Mouse (Mus musculus) stomach, postnatal 0 days (tissue): Measurements from ENCODE around the gene Nemp1.

Experiments used
- CTCF ChIP-seq: IDR thresholded peaks from 2 replicates; pipeline ENCODE4 v1.5.1; 2016; ENCODE audit warnings: antibody characterized with exemption, low read depth, mild to moderate bottlenecking, moderate library complexity
- EP300 ChIP-seq: optimal IDR thresholded peaks from 2 replicates; pipeline ENCODE3; 2016; ENCODE audit warnings: antibody characterized with exemption

- TF ChIP-seq CTCF (no peak), EP300 (no peak)
Measured at GRCm38 (mm10) chr10:127661915-127662663, 4.6 kb upstream of the Nemp1 start.
